Mouse (Mus musculus) testis, adult 2 months (tissue): ENCODE data around the gene Atp10b.

Experiments used
- CTCF ChIP-seq: fragments of 200-500 bp; IDR thresholded peaks from 2 replicates; pipeline ENCODE4 v1.5.1; 2012; ENCODE audit warnings: low read depth, mild to moderate bottlenecking, inconsistent platforms, low read length, moderate library complexity; ENCODE audit not compliant: control insufficient read depth, insufficient read depth, insufficient replicate concordance
- POLR2A ChIP-seq: fragments of 200-500 bp; IDR thresholded peaks from 2 replicates; pipeline ENCODE4 v1.6.1; 2012; ENCODE audit warnings: low read depth, mild to moderate bottlenecking, inconsistent platforms, low read length, moderate library complexity; ENCODE audit not compliant: control insufficient read depth

GRCm38 (mm10) chr11:43297584-43297983, 147.9 kb downstream of the Atp10b start:
- TF ChIP-seq CTCF (no peak), POLR2A (no peak)
